Mouse (Mus musculus) forebrain, embryonic 14.5 days (tissue): ENCODE measurements around the gene Olfr374. TPM values are rescaled to one million over a fixed set of nuclear protein-coding genes. Genes with fewer than 3 reads are reported as not detected.

Experiments
- ATAC-seq: fragments of 200-750 bp; cut with Nextera tagmentation; 2 replicates; pipeline ENCODE4 v1.8.0; 2017; ENCODE audit warnings: mild to moderate bottlenecking, moderate library complexity
- DNase-seq: peaks from one replicate; pipeline ENCODE4 v3.0.0-alpha.2; 2015; ENCODE audit warnings: low spot score
- H3K27ac ChIP-seq: fragments of 300-500 bp; sonication (generic); 2 replicates; pipeline ENCODE4 v1.5.1; 2014; ENCODE audit warnings: low read depth, mild to moderate bottlenecking, control low read depth, low read length, moderate library complexity
- H3K27me3 ChIP-seq: fragments of 300-500 bp; sonication (generic); replicated peaks from 2 replicates; pipeline ENCODE4 v1.6.1; 2014; ENCODE audit warnings: low read length, control low read depth, mixed read lengths; ENCODE audit not compliant: control insufficient read depth, insufficient read depth
- H3K36me3 ChIP-seq: fragments of 300-500 bp; sonication (generic); 2 replicates; pipeline ENCODE4 v1.6.1; 2014; ENCODE audit warnings: low read length, control low read depth; ENCODE audit not compliant: control insufficient read depth, insufficient read depth
- H3K4me1 ChIP-seq: fragments of 300-500 bp; sonication (generic); 2 replicates; pipeline ENCODE4 v1.6.1; 2014; ENCODE audit warnings: antibody characterized with exemption, low read length, control low read depth; ENCODE audit not compliant: control insufficient read depth, insufficient read depth
- H3K4me2 ChIP-seq: fragments of 300-500 bp; sonication (generic); 2 replicates; pipeline ENCODE4 v1.6.1; 2014; ENCODE audit warnings: mild to moderate bottlenecking, control low read depth, low read length
- H3K4me3 ChIP-seq: fragments of 300-500 bp; sonication (generic); 2 replicates; pipeline ENCODE4 v1.5.1; 2014; ENCODE audit warnings: low read depth, low read length, control low read depth
- H3K9ac ChIP-seq: fragments of 300-500 bp; sonication (generic); 2 replicates; pipeline ENCODE4 v1.6.1; 2014; ENCODE audit warnings: mild to moderate bottlenecking, low read length, control low read depth, moderate library complexity
- H3K9me3 ChIP-seq: fragments of 300-500 bp; sonication (generic); replicated peaks from 2 replicates; pipeline ENCODE4 v1.6.1; 2016; ENCODE audit warnings: low read length, control low read depth, mixed read lengths; ENCODE audit not compliant: control insufficient read depth
- WGBS: fragments of 180-500 bp; shearing (Covaris S2); extraction: QIAGEN DNeasy Blood & Tissue Kit; methylation state at CpG from one replicate; pipeline ENCODE4 v1.1.7; 2014; 5-methylcytosine and 5-hydroxymethylcytosine counted together
- polyA plus RNA-seq: library from polyadenylated mRNA; unstranded; fragments of >200 nt; fragmentation: Nextera tagmentation; extraction: Ambion mirVana; gene quantifications from 2 replicates; pipeline ENCODE4 v1.2.1, GENCODE M21; 2014

Olfr374 gene
- polyA plus RNA-seq, 1 experiment from 2014 or later, result not detected

DNA sequence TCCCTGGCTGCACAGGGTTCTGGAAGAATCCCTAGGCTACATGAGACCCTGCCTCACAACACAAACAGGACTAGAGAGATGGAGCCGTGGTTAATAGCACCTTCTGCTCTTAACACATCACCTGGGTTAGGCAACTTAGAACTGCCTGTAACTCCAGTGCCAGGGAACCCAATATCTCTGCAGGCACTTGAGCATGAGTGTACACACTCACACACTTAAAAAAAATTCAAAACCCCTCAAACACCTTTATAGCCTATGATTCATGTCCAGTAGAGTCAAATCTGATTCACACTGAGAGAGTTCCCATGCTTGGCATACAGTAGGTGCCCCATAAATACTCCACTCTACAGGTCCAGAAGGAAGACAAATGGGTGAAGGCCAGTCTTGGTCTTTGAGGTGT lies 25.6 kb downstream of the Olfr374 start:
- Histone ChIP-seq H3K9ac (no peak overlapping the region), H3K27ac (no peak overlapping the region), H3K4me3 (no peak overlapping the region), H3K4me2 (no peak overlapping the region), H3K27me3 (no peaks in the 10 kb centered on the region), H3K4me1 (peaks cover 11% of the 10 kb centered on the region), H3K9me3 (no peaks in the 10 kb centered on the region), H3K36me3 (no peaks in the 10 kb centered on the region)
- ATAC-seq, result no peak
- 88% methylated on average over 1 of the region's 1 CpGs for WGBS
- no peak for DNase-seq

DNA sequence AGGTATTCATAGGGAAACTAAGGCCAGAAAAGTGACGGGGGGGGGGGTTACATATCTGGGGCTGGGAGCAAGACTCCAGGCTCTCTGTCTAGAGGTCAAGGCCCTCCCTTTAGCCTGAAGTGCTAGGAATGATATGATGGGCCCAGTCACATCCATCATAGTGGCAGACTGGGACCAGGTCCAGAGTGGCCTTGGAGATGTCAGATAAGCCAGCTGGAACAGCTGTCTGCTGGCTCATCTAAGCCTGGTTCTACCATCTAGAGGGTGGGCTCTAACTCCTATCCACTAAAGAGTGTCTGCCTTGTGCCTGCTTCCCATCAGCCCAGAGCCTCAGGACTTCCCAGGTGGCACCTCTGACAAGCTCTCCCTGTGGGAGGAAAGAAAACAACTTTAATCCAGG lies 26.1 kb downstream of the Olfr374 start:
- DNase-seq, result no peak
- Histone ChIP-seq H3K27me3 (no peaks in the 10 kb centered on the region), H3K27ac (no peak overlapping the region), H3K4me2 (no peak overlapping the region), H3K4me3 (no peak overlapping the region), H3K4me1 (peaks cover 11% of the 10 kb centered on the region), H3K9me3 (no peaks in the 10 kb centered on the region), H3K36me3 (no peaks in the 10 kb centered on the region; the same call in 1 of the 2 replicates), H3K9ac (no peak overlapping the region)
- WGBS, result 88% methylated on average over 1 of the region's 1 CpGs
- no peak for ATAC-seq

DNA sequence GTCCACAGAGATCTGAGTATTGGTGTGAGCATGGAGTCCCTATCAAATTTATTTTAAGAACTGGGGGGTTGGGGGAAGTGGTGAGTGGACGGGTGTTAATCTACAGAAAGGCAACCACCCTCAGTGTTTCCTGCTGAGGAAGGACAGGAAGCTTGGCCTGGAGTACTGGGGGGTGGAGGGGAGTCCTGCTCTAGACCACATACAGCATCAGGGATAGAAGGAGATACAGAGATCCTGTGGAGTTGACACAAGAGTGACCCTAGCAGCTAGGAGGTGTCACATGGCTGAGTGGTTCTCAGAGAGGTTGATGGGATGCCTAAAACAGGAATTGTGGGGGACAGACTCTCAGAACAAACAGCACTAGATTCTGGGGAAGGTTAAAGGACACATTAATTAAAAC lies 26.7 kb downstream of the Olfr374 start:
- no peaks in the 10 kb centered on the region for H3K9me3 ChIP-seq
- peaks cover 11% of the 10 kb centered on the region for H3K4me1 ChIP-seq
- ATAC-seq, result no peak
- no peak overlapping the region for H3K4me3 ChIP-seq
- H3K27ac ChIP-seq, result no peak overlapping the region
- H3K4me2 ChIP-seq, result no peak overlapping the region
- no peaks in the 10 kb centered on the region for H3K27me3 ChIP-seq
- no peak overlapping the region for H3K9ac ChIP-seq
- DNase-seq, result no peak
- 88% methylated on average over 1 of the region's 1 CpGs for WGBS
- H3K36me3 ChIP-seq, result peaks cover 5% of the 10 kb centered on the region

DNA sequence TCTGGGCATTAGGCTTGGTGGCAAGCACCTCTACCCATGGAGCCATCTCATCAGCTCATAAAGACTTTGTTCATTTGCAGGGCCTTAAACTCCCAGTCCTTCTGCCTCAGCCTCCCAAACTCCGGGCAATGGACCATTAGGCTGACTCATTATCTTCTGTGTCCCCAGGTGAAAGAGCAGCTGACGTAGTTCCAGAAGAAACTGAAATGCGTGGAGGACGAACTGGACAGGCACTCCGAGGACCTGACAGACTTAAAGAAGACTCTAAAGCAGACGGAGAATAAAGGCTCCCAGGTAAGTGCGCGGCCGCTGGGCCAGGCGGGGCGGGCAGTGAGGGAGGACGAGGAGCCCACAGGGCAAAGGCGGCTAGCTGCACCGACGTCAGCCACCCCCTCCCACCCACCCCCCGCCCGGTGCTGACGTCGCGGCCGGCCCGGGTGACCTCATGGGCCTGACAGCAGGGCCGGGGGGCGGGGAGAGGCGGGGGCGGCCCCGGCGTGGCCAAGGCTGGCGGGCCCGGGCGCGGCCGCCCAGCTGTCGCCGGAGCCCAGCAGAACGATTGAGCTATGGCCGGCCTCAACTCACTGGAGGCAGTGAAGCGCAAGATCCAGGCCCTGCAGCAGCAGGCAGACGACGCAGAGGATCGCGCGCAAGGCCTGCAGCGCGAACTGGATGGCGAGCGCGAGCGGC lies 28.1 kb downstream of the Olfr374 start, which contains the start of gene Tpm4:
Gene Tpm4, plus strand, starts transcription at position 220 of the 690 bp plus-strand sequence.
- 2% methylated on average over 48 of the region's 49 CpGs for WGBS
- H3K9me3 ChIP-seq, result no peaks in the 10 kb centered on the region
- peaks cover 11% of the 10 kb centered on the region for H3K4me1 ChIP-seq
- peaks cover 17% of the 10 kb centered on the region for H3K36me3 ChIP-seq
- H3K4me3 ChIP-seq, result peak within 1 kb of the TSS; percentile 78
- peak within 1 kb of the TSS; percentile 97 for H3K9ac ChIP-seq
- DNase-seq (no peak), ATAC-seq (peak; percentile 79)
- no peaks in the 10 kb centered on the region for H3K27me3 ChIP-seq
- H3K27ac ChIP-seq, result peak within 1 kb of the TSS; percentile 92
- peak within 1 kb of the TSS; percentile 92 for H3K4me2 ChIP-seq

DNA sequence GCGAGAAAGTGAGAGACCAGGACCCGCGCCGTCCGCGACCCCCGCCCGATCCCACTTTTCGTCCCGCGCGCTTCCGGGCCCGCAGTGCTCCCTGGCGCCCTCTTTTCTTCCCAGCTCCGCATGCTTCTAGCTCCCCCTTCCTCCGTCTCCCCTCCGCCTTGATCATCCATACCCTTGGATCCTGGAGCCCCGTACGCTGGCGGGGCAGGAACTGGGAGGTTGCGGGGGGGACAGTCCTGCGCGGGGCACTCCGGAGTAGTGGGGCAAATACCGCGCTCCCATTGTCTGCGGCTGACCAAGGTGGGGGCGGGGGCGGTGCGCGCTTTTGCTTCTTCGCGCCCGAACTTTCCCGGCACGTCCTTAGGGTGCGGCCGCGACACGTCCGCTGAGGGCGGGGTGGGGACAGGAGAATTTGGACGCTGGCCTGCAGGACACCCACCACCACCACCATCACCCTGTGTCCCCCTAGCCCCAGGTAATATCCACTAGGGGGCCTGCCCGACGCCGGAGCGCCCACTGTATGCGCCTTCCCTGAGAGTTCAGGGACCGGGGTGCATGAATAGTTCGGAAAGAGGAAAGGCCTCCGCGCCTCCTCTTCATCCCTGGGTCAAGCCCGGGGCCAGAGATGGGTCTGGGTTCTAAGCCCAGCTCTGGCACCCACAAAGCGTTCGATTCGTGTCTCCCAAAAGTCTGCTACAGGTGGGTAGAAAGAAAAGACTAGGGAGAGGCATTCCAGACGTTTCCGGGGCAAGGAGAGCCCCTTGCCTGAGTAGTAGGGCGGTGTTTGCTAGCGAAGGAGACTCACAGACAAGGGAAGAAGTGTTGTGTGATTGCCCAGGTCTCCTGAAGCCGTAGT lies 28.8 kb downstream of the Olfr374 start:
- WGBS, result under 1% methylated on average over 60 of the region's 62 CpGs
- DNase-seq, result peak; percentile 65
- ATAC-seq, result peak; percentile 69

DNA sequence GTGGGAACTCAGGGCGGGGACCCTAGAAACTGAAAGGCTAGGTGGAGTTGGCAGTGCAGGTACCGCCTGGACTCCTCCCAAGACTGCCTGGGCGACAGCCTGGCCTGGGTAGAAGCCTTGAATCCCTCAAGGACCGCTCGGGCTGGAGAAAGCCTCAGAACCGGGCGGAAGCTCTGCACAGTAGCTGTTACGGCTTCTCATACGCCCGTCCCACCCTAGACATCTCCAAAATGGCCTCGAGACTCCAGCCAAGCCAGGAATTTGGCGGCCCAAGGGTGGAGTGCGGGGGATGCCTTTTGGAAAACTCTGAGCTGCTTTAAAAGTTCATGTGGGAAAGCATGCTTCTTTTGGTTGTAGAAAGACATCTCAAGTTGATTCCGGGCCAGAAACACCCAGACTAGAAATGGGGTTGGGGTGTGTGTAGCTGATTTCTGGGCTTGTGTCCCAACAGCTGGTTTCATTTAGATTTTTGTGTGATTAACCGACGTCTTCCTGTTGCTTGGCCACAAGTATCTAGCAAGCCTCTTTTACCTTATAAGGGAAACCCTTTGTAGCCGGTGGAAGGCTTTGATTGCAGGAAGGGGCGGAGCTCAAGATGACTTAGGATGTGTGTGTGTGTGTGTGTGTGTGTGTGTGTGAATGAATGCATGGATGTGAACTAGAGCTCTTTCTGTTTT lies 29.6 kb downstream of the Olfr374 start:
- H3K9ac ChIP-seq, result peak overlapping the region; percentile 97
- H3K36me3 ChIP-seq, result peaks cover 28% of the 10 kb centered on the region
- H3K9me3 ChIP-seq, result no peaks in the 10 kb centered on the region
- no peaks in the 10 kb centered on the region for H3K27me3 ChIP-seq
- DNase-seq, result peak; percentile 83
- ATAC-seq, result peak; percentile 21
- 1% methylated on average over 18 of the region's 18 CpGs for WGBS
- peaks cover 11% of the 10 kb centered on the region for H3K4me1 ChIP-seq
- H3K4me3 ChIP-seq, result peak overlapping the region; percentile 78
- peak overlapping the region; percentile 92 for H3K4me2 ChIP-seq
- peak overlapping the region; percentile 92 for H3K27ac ChIP-seq

More for the DNA sequence above, 28.8 kb downstream of the Olfr374 start:
- Histone ChIP-seq H3K27me3 (no peaks in the 10 kb centered on the region), H3K4me1 (peaks cover 11% of the 10 kb centered on the region), H3K9ac (peak overlapping the region; percentile 97), H3K4me3 (peak overlapping the region; percentile 78), H3K4me2 (peak overlapping the region; percentile 92), H3K36me3 (peaks cover 21% of the 10 kb centered on the region), H3K9me3 (no peaks in the 10 kb centered on the region), H3K27ac (peak overlapping the region; percentile 92)

DNA sequence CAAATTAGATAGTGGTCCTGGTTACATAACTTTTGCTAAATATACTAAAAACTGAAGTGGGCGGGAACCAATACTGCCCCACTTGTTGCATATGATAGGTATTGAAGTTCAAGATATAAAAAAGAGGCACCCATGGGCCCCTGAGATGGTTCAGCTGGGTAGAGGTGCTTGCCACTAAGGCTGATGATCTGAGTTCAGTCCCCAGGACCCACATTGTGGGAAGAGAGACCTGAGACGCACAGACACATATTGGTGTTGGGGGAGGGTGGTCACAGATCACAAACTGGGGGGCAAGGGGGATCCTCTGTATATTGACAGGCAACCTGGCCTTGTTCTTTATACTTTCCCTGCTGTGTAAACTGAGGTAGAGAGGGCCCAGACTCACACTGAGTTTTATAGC lies 30.6 kb downstream of the Olfr374 start:
- whole genome bisulfite sequencing, result 86% methylated on average over 2 of the region's 2 CpGs
- H3K4me2 ChIP-seq, result peak overlapping the region; percentile 92; the same call in 1 of the 2 replicates

DNA sequence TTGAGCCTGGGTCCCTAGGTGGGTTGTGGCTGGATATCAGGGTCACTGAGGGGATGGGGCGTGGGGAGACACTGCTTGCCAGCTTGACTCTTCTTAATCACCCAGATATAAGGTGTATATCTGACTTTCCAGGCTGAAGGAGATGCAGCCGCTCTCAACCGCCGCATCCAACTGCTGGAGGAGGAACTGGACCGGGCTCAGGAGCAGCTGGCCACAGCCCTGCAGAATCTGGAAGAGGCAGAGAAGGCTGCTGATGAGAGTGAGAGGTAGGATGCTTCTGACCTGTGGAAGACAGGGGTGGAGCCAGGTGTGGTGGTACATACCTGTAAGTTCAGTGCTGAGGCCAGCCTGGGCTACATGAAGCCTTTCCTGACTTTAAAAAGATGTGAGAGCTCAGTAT lies 31.6 kb downstream of the Olfr374 start:
- H3K9me3 ChIP-seq, result no peaks in the 10 kb centered on the region
- H3K4me3 ChIP-seq, result no peak overlapping the region
- no peaks in the 10 kb centered on the region for H3K27me3 ChIP-seq
- H3K4me2 ChIP-seq, result no peak overlapping the region
- ATAC-seq (no peak), DNase-seq (no peak)
- H3K36me3 ChIP-seq, result peaks cover 48% of the 10 kb centered on the region
- H3K4me1 ChIP-seq, result peaks cover 11% of the 10 kb centered on the region
- H3K27ac ChIP-seq, result no peak overlapping the region
- 94% methylated on average over 5 of the region's 5 CpGs for WGBS
- H3K9ac ChIP-seq, result no peak overlapping the region

More for the DNA sequence above, 30.6 kb downstream of the Olfr374 start:
- no peak overlapping the region for H3K4me3 ChIP-seq
- DNase-seq, result no peak
- no peak overlapping the region for H3K27ac ChIP-seq
- no peak for ATAC-seq
- H3K27me3 ChIP-seq, result no peaks in the 10 kb centered on the region
- H3K4me1 ChIP-seq, result peaks cover 11% of the 10 kb centered on the region
- H3K9me3 ChIP-seq, result no peaks in the 10 kb centered on the region
- peaks cover 38% of the 10 kb centered on the region for H3K36me3 ChIP-seq
- H3K9ac ChIP-seq, result no peak overlapping the region
